Mouse (Mus musculus): ENCODE measurements around the gene Ghrh.
A peak's percentile ranks its signal among the peaks of the same experiment; 100 is the strongest.

Ghrh gene

GRCm38 (mm10) chr2:157343337-157343736 is 4.0 kb downstream of the Ghrh start:
- DNase-seq: no peak

- DNase-seq: no peak
Measured at GRCm38 (mm10) chr2:157342328-157342926, 4.9 kb downstream of the Ghrh start.

- peak; percentile 86 for DNase-seq
Measured at GRCm38 (mm10) chr2:157341554-157342270, 5.6 kb downstream of the Ghrh start.

GRCm38 (mm10) chr2:157340221-157340741 is 7.0 kb downstream of the Ghrh start:
- peak; percentile 60 for DNase-seq

- no peak for DNase-seq
Measured at GRCm38 (mm10) chr2:157339532-157339931, 7.8 kb downstream of the Ghrh start.

- peak; percentile 85 for DNase-seq
Measured at GRCm38 (mm10) chr2:157338663-157339062, 8.6 kb downstream of the Ghrh start.

GRCm38 (mm10) chr2:157332059-157332458 is 15.2 kb downstream of the Ghrh start:
- DNase-seq: no peak

- no peak for DNase-seq
Measured at GRCm38 (mm10) chr2:157328570-157328969, 18.7 kb downstream of the Ghrh start.

- DNase-seq: no peak
Measured at GRCm38 (mm10) chr2:157328106-157328505, 19.2 kb downstream of the Ghrh start.

GRCm38 (mm10) chr2:157325238-157325637 is 22.1 kb downstream of the Ghrh start:
- DNase-seq: no peak

GRCm38 (mm10) chr2:157322029-157322766 is 25.1 kb downstream of the Ghrh start:
- no peak for DNase-seq

- DNase-seq: no peak
Measured at GRCm38 (mm10) chr2:157320886-157321285, 26.4 kb downstream of the Ghrh start.

- no peak for DNase-seq
Measured at GRCm38 (mm10) chr2:157320135-157320534, 27.2 kb downstream of the Ghrh start.

- peak; percentile 31 for DNase-seq
Measured at GRCm38 (mm10) chr2:157317220-157317619, 30.1 kb downstream of the Ghrh start.

- no peak for DNase-seq
Measured at GRCm38 (mm10) chr2:157316358-157316933, 30.9 kb downstream of the Ghrh start.

- DNase-seq: no peak
Measured at GRCm38 (mm10) chr2:157315486-157315885, 31.8 kb downstream of the Ghrh start.

- no peak for DNase-seq
Measured at GRCm38 (mm10) chr2:157314310-157314709, 33.0 kb downstream of the Ghrh start.

GRCm38 (mm10) chr2:157313718-157314117 is 33.6 kb downstream of the Ghrh start:
- DNase-seq: no peak

GRCm38 (mm10) chr2:157310963-157311637 is 36.2 kb downstream of the Ghrh start:
- DNase-seq: no peak

- no peak for DNase-seq
Measured at GRCm38 (mm10) chr2:157309611-157310010, 37.7 kb downstream of the Ghrh start.

GRCm38 (mm10) chr2:157308273-157308917 is 38.9 kb downstream of the Ghrh start:
- DNase-seq: no peak

- DNase-seq: peak; percentile 91
Measured at GRCm38 (mm10) chr2:157307715-157308265, 39.5 kb downstream of the Ghrh start.

All from lung, postnatal 10 days (tissue).